Mouse (Mus musculus): ENCODE results near the gene Zbtb39. TPM values are rescaled to one million over a fixed set of nuclear protein-coding genes. Genes with fewer than 3 reads are reported as not detected.
"Not testable (repeated sequence)": the region's sequence is repeated elsewhere in the genome, so short reads cannot be mapped to it uniquely, and the experiment has no call there.

Zbtb39 gene
- polyA plus RNA-seq, 1 experiment = 3.5 TPM

- H3ac ChIP-seq (ENCODE audit: control insufficient read depth, insufficient read length, low read depth) = no peak within 1 kb of the TSS
- H3K27me3 ChIP-seq (ENCODE audit: control insufficient read depth, insufficient read depth, insufficient read length) = no peaks in the 10 kb centered on the region
- H3K4me3 ChIP-seq (ENCODE audit: insufficient read depth, poor library complexity, severe bottlenecking) = no peak within 1 kb of the TSS
- no peaks in the 10 kb centered on the region for H3K79me3 ChIP-seq (ENCODE audit: low read depth)
- TF ChIP-seq MYOD1 (IDR thresholded peaks at IDR 0.05; ENCODE audit: control insufficient read depth, insufficient read length, low read depth) (no peak), MAX (IDR thresholded peaks at IDR 0.05) (no peak)
- H3K36me3 ChIP-seq (ENCODE audit: control insufficient read depth, insufficient read depth) = no peaks in the 10 kb centered on the region
- H3K79me2 ChIP-seq (ENCODE audit: control insufficient read depth, insufficient read depth) = no peaks in the 10 kb centered on the region
Measured at GRCm38 (mm10) chr10:127776011-127776410, 36.7 kb downstream of the Zbtb39 start, which contains the start of gene Rdh9. Rdh9 (plus strand) TSS chr10:127776386.

GRCm38 (mm10) chr10:127782321-127782720 lies 43.0 kb downstream of the Zbtb39 start:
- H3K79me3 ChIP-seq (ENCODE audit: low read depth); H3K79me2 ChIP-seq (ENCODE audit: control insufficient read depth, insufficient read depth); H3K4me3 ChIP-seq (ENCODE audit: insufficient read depth, poor library complexity, severe bottlenecking); H3K36me3 ChIP-seq (ENCODE audit: control insufficient read depth, insufficient read depth); H3K27me3 ChIP-seq (ENCODE audit: control insufficient read depth, insufficient read depth, insufficient read length); H3ac ChIP-seq (ENCODE audit: control insufficient read depth, insufficient read length, low read depth): not testable (repeated sequence)

GRCm38 (mm10) chr10:127785411-127785810 lies 46.1 kb downstream of the Zbtb39 start:
- not testable (repeated sequence) for H3K79me3 ChIP-seq (ENCODE audit: low read depth); H3K79me2 ChIP-seq (ENCODE audit: control insufficient read depth, insufficient read depth); H3ac ChIP-seq (ENCODE audit: control insufficient read depth, insufficient read length, low read depth); H3K27me3 ChIP-seq (ENCODE audit: control insufficient read depth, insufficient read depth, insufficient read length); H3K36me3 ChIP-seq (ENCODE audit: control insufficient read depth, insufficient read depth); H3K4me3 ChIP-seq (ENCODE audit: insufficient read depth, poor library complexity, severe bottlenecking)

Other genes starting within 250 kb of the Zbtb39 start
- gene Stac3, start 237.9 kb upstream of the Zbtb39 start, polyA plus RNA-seq (2012; fragmentation: generic; extraction: Trizol) = 9.7 TPM
- 0.42 TPM for gene Ndufa4l2, start 224.6 kb upstream of the Zbtb39 start, polyA plus RNA-seq (2012; fragmentation: generic; extraction: Trizol)
- gene Shmt2, start 217.1 kb upstream of the Zbtb39 start, polyA plus RNA-seq (2012; fragmentation: generic; extraction: Trizol) = 340 TPM
- gene Nxph4, start 205.0 kb upstream of the Zbtb39 start, polyA plus RNA-seq (2012; fragmentation: generic; extraction: Trizol) = 1.2 TPM
- 190 TPM for gene Lrp1, start 118.4 kb upstream of the Zbtb39 start, polyA plus RNA-seq (2012; fragmentation: generic; extraction: Trizol)
- gene Stat6, start 96.6 kb upstream of the Zbtb39 start, polyA plus RNA-seq (2012; fragmentation: generic; extraction: Trizol) = 0.26 TPM
- gene Nemp1, start 72.6 kb upstream of the Zbtb39 start, polyA plus RNA-seq (2012; fragmentation: generic; extraction: Trizol) = 6.8 TPM
- gene Nab2, start 71.0 kb upstream of the Zbtb39 start, polyA plus RNA-seq (2012; fragmentation: generic; extraction: Trizol) = 108 TPM
- gene Myo1a, start 34.4 kb upstream of the Zbtb39 start, polyA plus RNA-seq (2012; fragmentation: generic; extraction: Trizol) = 0.16 TPM
- gene Tac2, start 15.1 kb upstream of the Zbtb39 start, polyA plus RNA-seq (2012; fragmentation: generic; extraction: Trizol) = not detected
- 0.09 TPM for gene Gpr182, start 12.2 kb downstream of the Zbtb39 start, polyA plus RNA-seq (2012; fragmentation: generic; extraction: Trizol)
- 0.01 TPM for gene Rdh1, start 20.2 kb downstream of the Zbtb39 start, polyA plus RNA-seq (2012; fragmentation: generic; extraction: Trizol)
- gene Rdh16f1, start 20.2 kb downstream of the Zbtb39 start, polyA plus RNA-seq (2012; fragmentation: generic; extraction: Trizol) = not detected
- 0.02 TPM for gene Rdh9, start 36.8 kb downstream of the Zbtb39 start, polyA plus RNA-seq (2012; fragmentation: generic; extraction: Trizol)
- not detected for gene Rdh16, start 61.6 kb downstream of the Zbtb39 start, polyA plus RNA-seq (2012; fragmentation: generic; extraction: Trizol)
- gene Rdh19, start 110.4 kb downstream of the Zbtb39 start, polyA plus RNA-seq (2012; fragmentation: generic; extraction: Trizol) = not detected
- gene Rdh16f2, start 126.9 kb downstream of the Zbtb39 start, polyA plus RNA-seq (2012; fragmentation: generic; extraction: Trizol) = not detected
- not detected for gene Rdh7, start 149.3 kb downstream of the Zbtb39 start, polyA plus RNA-seq (2012; fragmentation: generic; extraction: Trizol)
- not detected for gene Sdr9c7, start 159.0 kb downstream of the Zbtb39 start, polyA plus RNA-seq (2012; fragmentation: generic; extraction: Trizol)

Data from C2C12 (cell line).